Mouse (Mus musculus): ENCODE results near the gene Heatr4.

DNA sequence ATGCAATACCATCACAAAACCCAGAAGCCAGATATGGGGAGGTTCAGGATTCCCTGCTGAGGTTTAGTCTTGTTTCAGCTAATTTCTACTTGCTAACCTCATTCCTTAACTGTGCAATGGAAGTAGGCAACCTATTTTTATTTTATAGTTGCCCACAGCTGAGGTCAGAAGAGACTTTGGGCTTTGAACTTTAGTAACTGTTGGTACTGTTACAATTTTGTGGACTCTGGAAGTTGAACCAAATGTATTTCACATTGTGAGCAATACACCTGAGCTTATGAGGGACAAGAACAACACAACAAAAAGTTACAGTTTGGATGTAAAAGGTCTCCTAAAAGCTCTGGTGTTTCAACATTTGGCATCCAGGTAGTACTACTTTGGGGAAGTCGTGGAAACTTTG lies 69.9 kb downstream of the Heatr4 start:
- TF ChIP-seq POLR2A (IDR thresholded peaks at IDR 0.05; ENCODE audit: borderline replicate concordance, control insufficient read depth, low read depth, low read length): no peak
- TF ChIP-seq CTCF (IDR thresholded peaks at IDR 0.05; ENCODE audit: control insufficient read depth, insufficient read depth, low read length): no peak
